Mouse (Mus musculus): ENCODE measurements around the gene Prr29.
A peak's percentile ranks its signal among the peaks of the same experiment; 100 is the strongest.

DNA sequence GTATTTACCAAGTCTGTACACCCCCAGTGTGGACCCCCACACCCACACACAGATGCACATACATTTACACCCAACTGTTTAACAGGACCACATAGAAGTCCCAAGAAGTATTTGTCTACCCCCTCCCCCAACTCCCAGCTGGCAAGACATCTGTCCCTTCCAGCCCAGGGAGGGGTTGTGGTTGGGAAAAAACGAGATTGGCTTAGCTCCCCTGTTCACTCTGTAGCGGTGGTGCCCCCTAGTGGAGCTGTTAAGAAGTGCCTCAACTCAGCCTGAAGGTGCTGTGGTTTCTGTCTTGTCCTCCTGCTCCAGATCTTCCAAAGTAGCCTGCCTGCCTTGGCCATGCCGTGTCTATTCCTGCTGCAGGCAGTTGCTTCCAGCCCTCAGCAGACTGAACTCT, 1.0 kb downstream of the Prr29 start:
- TF ChIP-seq E2F4 (IDR thresholded peaks at IDR 0.05; ENCODE audit: borderline replicate concordance, low read depth, low read length) (no peak), CTCF (IDR thresholded peaks at IDR 0.05 in 2 of 3, conservative IDR thresholded peaks at IDR 0.05 in 1 of 3; ENCODE audit: control insufficient read depth in 1 of 3, insufficient read depth in 1 of 3, low read depth in 2 of 3, low read length in 3 of 3, poor library complexity in 1 of 3, severe bottlenecking in 1 of 3) (peak; percentile 97 to 98 (median 97)), ZNF384 (IDR thresholded peaks at IDR 0.05; ENCODE audit: low read depth, low read length) (no peak), EP300 (IDR thresholded peaks at IDR 0.05; ENCODE audit: low read depth in 1 of 2, low read length in 2 of 2) (no peak), POLR2A (IDR thresholded peaks at IDR 0.05; ENCODE audit: control insufficient read depth in 1 of 2, insufficient read depth in 1 of 2, low read depth in 1 of 2, low read length in 2 of 2, poor library complexity in 1 of 2) (no peak), HCFC1 (IDR thresholded peaks at IDR 0.05; ENCODE audit: low read depth, low read length) (no peak), NRF1 (IDR thresholded peaks at IDR 0.05; ENCODE audit: insufficient read depth, low read depth, low read length, poor library complexity, severe bottlenecking) (no peak), MAZ (IDR thresholded peaks at IDR 0.05; ENCODE audit: low read depth, low read length) (no peak), ZKSCAN1 (IDR thresholded peaks at IDR 0.05; ENCODE audit: low read depth, low read length) (no peak), MYB (IDR thresholded peaks at IDR 0.05; ENCODE audit: low read depth, low read length) (no peak), ZMIZ1 (IDR thresholded peaks at IDR 0.05; ENCODE audit: low read depth, low read length) (no peak)

All from MEL (cell line).